Mouse (Mus musculus) cerebellum, adult 2 months (tissue): ENCODE measurements around the gene Gm4869.

Experiments
- CTCF ChIP-seq: fragments of 200-500 bp; IDR thresholded peaks from 2 replicates; pipeline ENCODE4 v1.5.1; 2011; ENCODE audit warnings: low read depth, mild to moderate bottlenecking, control low read depth, low read length, moderate library complexity, borderline replicate concordance; ENCODE audit not compliant: insufficient read depth
- POLR2A ChIP-seq: fragments of 200-500 bp; IDR thresholded peaks from 2 replicates; pipeline ENCODE4 v1.6.1; 2011; ENCODE audit warnings: low read length, control low read depth, borderline replicate concordance; ENCODE audit not compliant: insufficient read depth

DNA sequence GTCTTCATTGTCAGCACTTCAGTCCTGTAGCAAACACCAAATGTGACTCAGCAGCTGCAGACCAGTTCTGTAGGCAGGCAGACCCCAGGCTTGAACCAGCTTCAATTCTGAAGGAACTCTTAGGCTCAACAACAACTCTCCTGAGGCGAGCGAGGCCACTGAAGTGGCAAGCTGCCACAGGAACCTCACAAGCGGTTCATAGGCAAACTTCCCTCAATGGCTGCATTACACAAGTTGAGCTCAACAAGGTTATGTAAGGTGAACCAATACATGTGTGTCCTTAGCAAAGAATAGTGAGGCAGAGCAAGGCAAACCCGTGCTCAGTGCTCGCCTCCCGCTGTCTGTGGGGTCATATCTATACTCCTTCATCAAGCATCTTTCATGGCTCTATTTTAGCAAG is 52.7 kb downstream of the Gm4869 start:
- no peak for TF ChIP-seq POLR2A
- no peak for TF ChIP-seq CTCF
